Mouse (Mus musculus) embryo, embryonic 11 days (tissue): ENCODE results near the gene Hoxb4.
A peak's percentile ranks its signal among the peaks of the same experiment; 100 is the strongest.

Experiments
- DNase-seq: peaks from one replicate; pipeline ENCODE4 v3.0.0-alpha.2; 2015

The Hoxb4 gene

DNA sequence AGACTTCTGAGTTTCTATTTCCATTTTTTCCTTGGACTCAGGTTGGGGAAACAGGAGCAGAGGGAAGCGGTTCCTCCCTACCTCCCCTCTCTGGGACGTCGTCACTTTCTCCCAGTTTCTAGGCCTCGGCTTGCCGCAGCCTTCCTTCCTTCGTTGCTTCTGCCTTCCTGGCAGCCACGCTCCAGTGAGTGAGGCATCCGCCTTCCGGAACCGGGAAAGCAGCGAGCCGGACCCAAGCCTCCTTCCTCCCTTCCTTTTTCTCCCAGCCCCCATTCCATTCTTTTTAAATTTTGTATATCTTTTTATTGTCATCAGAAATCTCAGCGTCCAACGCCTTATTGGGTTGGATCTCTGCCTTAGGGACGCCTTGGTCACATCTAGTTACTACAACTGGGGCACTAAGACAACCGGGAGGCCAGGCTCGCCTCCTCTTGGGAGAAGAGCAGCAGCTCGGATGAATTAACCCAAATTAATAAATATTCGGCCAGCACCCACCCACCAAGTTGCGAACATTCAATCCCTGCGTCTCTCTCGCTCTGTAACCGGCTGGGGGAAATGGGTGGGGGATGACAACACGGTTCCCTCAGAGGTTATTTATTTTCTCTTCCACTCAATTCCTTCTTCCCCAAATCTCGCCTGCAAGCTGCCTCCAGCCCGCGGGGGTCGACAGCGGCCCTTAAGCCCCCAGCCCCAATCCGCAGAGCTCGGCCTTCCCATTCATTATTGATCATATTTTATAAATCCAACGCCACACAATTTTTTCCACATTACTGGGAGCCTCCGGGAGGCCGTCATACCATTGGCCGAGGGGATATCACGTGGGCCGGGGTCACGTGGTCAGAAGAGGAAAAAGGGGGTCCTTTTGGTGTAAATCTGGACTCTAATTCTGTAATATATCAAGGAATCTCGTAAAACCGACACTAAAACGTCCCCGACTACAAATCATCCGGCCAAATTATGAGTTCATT, 32.0 kb upstream of the Hoxb4 start, which contains the start of gene Hoxb7:
Gene Hoxb7, plus strand, starts transcription at position 853 of the 968 bp plus-strand sequence.
- peak; percentile 83 for DNase-seq

DNA sequence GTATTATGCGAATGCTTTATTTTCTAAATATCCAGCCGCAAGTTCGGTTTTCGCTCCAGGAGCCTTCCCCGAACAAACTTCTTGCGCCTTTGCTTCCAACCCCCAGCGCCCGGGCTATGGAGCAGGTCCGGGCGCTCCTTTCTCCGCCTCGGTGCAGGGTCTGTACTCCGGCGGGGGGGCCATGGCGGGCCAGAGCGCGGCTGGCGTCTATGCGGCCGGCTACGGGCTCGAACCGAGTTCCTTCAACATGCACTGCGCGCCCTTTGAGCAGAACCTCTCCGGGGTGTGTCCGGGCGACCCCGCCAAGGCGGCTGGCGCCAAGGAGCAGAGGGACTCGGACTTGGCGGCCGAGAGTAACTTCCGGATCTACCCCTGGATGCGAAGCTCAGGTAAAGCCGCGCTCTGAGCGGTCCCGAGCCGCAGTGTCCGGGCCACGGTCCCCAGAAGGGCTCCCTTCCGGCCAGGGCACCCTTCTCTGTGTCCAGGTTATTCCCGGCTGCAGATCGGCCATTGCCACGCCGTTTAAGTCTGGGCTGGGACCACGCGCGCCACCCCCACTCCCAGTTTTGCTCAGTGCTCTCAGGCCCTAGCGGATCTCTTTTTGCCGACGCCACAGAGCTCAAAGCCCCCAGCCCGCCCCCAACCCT, 31.2 kb upstream of the Hoxb4 start:
- DNase-seq = no peak

DNA sequence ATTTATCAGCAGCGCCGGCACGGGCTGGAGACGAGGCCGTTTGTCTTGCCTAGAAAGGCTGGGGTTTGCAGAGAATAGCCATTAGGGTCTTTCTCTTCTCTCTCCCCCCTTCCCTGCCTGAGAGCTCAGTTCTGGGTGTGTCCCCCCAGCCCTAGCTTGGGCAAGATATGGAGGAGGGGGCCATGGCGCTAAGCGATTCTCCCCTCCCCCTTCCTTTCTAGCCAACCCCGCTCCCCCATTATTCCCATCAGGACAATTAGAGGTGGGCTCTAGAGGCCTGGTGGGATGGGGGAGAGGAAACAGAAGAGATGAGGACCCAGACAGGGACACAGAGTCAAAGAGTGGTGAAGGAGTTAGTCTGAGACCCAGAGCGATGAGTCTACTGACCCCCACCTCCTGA, 30.7 kb upstream of the Hoxb4 start:
- no peak for DNase-seq

DNA sequence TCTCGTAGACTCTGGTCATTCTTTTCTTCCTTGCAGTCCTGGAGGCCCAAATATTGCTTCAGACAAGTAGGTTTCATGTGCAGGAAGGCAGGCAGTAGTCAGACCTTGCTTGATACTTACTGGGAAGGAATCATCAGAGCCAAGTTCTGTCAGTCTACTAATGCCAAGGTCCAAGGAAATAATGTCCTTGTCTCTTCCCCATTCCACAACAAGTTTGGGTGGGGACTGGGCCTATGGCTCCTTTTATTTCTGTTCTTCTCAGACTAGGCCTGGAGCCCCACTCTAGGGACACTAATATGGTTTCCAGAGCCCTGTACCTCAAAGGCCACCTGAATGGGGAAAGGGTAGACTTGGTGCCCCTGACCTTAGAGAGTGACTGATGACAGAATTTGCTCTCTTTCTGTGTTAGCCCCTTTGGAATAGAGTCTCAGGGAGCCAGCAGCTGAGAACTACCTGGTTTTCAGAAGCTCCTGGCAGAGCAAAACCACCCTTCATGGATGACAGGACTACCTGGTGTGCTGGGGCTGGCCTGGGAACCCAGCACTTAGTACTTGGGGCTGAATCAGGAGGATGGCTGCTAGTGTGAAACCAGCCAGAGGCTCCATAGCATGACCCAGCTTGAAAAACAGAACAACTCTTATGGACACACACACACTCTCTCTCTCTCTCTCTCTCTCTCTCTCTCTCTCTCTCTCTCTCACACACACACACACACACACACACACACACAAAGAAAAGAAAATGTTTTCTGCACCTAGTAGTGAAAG, 29.4 kb upstream of the Hoxb4 start:
- DNase-seq = no peak

DNA sequence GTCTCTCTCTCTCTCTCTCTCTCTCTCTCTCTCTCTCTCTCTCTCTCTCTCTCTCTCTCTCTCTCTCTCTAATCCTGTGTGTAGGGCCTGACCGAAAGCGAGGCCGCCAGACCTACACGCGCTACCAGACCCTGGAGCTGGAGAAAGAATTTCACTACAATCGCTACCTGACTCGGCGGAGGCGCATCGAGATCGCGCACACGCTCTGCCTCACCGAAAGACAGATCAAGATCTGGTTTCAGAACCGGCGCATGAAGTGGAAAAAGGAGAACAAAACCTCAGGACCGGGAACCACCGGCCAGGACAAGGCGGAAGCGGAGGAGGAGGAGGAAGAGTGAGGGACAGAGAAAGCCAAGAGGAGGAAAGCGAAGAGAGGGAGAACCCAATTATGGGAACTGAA, 28.8 kb upstream of the Hoxb4 start:
- no peak for DNase-seq

DNA sequence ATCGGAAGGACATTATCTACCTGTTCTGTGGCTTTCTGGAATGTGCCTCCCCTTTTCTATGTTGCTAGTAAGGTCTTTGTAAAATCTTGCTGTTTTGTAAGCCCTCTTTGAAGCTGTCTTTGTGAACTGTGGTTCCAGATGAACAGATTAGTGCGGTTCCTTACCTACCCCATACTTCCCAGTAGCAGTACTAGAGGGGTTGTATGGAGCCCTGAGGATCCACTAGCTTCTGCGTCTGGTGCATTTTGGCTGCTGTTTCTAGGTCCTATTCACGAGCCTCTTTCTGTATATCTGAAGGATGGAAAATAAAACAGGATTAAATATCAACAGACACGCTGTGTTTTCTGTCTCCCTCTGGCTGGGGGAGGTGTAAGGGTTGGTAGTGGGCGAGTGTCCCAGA, 28.2 kb upstream of the Hoxb4 start:
- DNase-seq = no peak

DNA sequence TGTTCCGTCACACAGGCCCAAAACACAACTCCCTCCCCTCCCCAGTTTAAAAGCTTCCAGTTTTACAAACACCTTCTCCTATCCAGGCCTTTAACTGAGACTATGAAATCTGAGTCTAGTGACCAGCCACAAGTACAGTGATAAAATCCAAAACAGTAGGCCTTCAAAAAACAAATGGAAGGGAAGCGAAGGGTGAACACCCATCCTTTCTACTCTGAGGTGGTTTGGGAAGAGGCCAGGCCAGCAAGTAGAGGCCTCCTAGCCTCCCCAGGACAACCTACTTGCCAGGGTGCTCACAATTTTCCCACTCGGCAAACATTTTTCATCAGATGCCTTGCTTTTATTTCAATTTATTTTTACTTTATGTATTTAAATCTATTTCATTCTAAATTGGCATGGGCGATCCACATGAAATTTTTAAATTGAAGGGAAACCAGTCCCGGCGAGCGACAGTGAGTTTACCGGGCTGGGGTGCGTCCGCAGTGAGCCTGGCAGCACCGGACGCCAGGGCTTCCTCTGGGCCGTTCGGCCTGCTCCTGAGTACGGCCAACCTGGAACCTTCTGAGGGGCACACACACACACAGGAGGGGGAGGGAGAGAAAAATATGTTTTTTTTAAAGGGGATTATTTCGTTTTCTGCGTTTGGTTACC, 27.2 kb upstream of the Hoxb4 start:
- DNase-seq = no peak

DNA sequence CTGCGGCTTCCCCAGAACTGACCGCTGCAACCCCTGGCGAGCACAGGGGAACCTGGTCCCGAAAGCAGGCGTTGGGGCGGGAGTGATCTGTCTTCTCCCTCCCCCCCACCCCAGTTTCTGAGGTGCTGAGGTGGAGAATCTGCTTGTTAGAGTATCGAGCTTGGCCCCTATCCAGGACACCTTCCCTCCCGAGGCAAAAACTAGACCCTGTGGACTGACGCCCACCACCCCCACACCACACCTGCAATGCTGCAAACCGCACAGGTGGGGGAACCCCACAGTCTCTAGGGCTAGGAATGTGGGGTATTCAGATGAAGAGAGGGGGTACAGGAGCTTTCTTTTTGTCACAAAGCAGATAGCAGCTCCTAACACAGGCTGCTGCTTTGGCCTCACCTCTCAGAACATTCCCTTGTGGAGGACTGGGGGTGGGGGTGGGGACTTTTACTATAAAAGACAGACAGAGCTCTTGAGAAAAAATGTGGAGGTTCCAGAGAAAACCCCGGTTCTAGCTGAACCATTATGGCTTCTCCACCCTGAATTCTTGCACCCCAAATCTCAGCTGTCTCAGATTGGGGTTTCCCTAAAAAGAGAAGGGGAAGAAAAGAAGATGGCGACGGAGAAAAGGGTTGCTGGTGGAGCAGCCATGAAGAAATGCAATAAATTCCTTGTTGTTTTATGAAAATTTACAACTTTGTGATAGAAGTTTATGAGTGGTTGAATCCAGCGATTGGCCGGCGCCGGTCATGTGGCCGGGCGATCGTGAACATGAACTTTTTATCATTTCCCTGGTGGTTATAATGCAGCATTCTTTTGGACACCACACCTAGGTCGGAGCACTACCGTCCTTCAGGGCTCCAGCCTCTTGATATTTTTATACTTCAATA, 26.1 kb upstream of the Hoxb4 start, which contains the start of gene Hoxb6:
Gene Hoxb6, plus strand, starts transcription at position 796 of the 884 bp plus-strand sequence.
- peak; percentile 74 for DNase-seq

DNA sequence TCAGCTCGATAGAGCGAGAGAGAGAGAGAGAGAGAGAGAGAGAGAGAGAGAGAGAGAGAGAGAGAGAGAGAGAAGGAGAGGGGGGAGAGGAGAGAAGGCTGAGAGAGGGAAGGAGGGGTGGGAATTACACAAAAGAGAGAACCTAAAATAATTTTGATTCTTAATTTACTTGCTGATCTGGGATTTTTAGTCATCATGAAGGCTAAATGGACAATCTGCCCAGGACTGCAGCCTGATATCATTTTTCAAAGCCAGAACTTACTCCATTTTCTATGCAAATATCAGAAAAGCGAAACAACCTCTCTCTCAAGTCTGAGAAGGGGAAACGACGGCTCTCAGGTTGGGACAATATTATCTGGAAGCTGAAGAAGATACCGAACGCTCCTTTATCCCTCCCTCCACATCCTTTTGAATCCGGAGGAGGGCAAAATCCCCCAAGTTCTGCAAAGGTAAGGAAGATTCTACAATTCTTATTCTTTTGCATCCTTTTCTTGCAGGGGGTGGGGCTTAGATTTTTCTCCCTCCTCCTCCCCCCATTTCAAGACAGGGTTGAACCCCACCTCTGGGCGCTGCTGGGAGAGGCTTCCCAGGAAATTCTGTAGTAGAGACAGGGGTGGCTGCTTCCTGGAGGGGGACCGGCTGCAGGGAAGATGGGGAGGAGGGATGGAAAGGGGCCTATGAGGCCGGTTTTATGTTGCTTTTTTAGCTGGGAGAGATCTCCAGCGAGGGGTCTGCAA, 25.3 kb upstream of the Hoxb4 start:
- no peak for DNase-seq

DNA sequence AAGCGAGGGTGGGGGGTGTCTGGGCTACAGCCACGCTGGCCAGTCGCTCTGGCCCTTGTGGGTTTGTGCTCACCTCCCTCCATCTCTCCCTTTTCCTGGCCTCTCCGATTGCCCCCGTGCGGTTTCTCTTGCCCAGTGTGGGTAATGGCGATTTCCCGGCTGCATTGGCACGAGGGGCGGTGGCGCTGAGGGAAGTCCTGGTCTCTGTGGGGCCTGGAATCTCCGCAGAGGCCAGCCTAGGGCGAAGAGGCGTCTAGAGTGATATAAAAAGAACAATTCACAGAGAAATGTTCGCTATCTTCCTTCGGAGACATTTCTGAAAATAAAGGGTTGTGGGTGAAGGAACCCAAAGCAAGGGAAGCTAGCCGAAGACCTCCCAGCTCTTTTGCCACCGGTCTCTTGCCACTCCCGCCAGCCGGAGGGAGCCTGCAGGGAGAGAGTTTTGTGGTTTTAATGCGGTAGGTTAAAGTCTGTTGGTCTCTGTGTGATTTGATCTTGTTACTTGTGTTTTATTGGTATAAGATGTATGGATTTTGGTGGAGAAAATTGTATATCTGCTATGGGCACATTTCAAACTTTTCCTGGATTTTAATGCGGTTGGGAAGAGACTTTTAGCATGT, 24.7 kb upstream of the Hoxb4 start:
- DNase-seq = no peak

DNA sequence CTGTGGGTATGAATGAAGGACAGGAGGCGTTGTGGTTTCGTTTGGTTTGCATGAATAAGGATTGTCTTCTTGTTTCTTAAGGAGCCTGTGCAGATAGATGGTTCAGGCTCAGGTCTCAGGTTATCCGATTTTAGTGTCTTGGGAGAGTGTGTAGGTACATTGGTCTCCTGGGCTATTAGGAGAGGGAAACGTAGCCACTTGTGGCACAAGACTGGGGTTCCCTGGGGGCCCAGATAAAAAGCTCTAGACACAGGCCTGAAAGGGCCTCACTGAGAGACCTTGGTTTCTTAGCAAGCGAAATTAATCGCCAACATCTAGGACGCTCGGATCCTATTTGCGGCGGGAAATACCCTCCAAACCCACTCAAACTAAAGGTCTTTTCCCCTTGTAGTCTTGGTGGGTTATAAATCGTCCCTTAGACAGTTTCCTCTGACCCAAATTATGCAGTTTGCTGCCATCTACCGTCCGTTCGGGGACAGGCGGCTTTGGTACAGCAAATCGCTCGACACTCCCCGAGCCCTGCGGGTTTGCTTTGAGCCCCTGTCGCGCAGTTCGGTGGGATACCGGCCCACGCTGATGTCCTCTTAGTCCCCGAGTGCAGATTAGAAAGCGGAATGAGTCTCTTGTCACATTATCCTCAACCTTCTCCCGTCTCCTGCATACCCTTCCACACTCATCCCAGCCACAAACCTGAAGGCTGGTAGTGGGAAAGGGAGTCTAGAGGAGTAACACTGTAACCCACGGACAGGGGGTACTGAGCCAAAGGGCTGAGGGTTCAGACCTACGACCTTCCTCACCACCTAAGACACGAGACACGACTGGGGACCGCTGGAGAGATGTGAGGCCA, 23.6 kb upstream of the Hoxb4 start:
- peak; percentile 91 for DNase-seq

DNA sequence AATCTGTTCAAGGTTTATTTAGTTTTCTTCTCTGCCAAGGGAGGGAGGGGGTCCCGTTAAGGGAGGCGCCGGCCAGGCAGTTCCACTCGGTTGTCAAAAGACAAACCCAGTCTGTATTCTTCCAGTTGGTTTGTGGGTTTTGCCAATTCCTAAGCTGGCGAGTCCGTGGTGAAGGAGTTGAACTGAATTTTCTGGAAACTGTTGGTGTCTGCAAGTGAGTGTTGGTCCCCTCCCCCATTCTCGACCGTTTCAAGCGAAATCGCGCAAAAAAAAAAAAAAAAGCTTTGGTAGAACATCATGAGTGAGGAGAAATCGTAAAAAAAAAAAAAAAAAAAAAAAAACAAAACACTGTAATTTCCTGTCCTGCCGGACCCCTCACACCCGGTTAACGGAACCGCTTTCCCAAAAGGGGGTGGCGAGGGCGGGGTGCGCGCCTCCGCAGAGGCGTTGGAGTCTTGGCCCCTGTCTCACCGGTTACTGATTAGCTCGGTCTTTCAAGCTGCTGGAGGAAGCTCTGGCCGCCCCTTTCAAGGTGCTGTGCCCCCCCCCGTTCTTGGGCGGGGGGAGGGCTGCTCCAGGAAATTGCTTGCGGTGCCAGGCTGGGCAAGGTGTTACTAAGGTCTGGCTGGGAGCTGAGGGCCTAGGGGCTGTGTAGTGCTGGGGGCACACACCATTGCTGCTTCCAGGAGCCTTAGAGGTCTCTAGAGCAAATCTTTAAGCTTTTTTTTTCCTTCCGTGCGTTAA, 22.8 kb upstream of the Hoxb4 start:
- no peak for DNase-seq

DNA sequence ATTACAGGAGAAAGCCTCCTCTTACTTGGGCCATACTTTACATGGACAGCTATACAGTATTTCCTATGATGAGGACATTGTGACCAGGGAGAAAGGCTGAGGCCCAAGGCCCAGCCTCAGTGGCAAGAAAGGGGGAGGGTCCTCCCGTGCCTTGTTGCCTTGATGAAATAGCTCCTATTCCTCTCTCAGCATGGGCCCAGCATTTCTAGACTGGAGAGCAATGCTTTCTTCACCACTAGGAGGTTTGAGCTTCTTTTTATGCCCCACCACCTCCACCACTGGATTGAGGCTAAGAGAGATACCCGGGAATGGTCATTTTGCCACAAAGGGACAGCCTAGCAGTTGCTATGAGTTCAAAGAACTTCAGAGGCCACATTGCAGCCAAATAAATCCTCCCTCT, 21.1 kb upstream of the Hoxb4 start:
- no peak for DNase-seq

DNA sequence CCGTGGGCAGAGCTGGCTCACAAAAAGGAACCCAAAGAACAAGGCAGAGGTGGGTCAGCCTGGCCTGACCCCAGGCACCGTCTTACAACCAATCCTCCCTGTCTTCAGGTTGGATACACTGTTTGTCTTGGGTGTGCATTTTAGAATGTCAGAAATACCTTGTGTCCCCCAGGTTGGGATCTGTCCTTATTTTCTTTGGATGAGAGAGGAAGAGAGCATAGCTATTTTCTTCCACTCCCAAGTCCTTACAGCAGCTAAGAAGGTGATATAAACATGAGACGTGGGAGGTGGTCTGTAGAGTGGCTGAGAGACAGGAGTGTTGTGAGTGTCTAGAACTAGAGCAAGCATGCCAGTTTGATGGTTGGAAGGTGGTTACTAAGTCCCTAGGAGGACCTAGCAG, 20.6 kb upstream of the Hoxb4 start:
- DNase-seq = no peak

DNA sequence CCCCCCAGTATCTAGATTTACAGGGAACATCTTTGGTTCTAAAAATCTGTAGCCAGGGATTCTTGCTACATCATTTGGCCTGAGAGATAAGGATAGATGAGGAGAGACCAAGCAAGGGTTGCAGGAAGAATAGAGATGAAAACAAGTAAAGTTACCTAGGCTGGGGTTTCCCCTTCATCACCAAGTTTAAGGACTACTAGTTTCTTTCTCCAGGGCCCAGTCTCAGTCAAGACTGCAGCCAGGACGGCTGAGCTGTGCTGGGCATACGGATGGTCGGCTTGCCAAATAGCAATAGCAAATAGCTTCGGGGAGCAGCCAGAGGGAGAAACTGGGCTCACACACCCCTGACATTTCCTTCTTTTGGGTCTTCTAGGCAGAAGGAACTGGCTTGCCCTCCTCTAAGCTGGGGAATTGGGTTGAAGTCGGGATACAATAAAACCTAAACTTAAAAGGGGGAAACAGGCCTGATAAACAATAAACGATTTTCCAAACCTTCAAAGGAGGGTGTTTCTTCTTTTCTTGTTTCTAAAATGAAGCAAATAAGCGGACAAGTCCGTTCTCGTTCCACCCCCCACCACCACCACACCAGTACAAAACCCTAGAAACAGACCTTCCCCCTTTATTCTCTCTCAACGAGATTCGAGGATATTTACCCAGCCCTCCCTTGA, 20.0 kb upstream of the Hoxb4 start:
- no peak for DNase-seq

DNA sequence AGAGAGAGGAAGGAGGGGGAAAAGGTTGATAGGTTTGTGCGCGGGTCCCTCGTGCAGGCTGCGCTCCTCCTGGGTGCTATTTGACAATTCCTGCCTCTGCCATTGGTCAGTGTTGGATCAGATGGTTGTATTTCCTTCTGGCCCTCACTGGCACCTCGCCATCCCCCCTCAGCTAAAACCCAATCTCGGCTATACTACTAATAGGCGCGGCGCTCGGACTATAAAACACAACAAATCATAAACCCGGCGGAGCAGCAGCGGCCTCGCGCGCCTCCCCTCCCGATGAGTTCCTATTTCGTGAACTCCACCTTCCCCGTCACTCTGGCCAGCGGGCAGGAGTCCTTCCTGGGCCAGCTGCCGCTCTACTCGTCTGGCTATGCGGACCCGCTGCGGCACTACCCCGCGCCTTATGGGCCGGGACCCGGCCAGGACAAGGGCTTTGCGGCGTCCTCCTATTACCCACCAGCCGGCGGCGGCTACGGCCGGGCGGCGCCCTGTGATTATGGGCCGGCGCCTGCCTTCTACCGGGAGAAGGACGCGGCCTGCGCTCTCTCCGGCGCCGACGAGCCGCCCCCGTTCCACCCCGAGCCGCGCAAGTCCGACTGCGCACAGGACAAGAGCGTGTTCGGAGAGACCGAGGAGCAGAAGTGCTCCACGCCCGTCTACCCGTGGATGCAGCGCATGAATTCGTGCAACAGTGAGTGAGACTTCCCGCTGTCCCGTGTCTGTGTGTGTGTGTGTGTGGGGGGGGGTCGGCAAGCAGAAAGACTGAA, 19.0 kb upstream of the Hoxb4 start:
- DNase-seq = no peak

DNA sequence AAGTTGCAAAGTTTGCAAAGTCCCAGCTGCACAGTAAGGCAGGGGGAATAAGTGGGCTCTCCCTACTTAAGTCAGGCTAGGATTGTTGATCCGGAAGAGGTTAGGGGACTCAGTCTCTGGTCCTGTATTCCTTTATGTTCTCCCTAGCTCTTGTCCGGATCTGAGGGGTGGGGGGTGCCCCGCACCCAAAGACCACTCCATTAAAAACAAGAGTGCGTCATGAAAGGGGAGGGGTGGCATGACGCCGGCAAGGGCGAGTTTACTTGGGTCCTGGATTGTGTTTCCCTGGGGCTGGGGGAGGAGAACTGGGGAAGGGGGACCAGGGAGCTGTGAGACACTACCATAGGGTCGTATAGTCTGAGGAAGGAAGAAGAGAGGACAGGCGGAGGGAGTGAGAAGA, 18.3 kb upstream of the Hoxb4 start:
- no peak for DNase-seq
